Mouse (Mus musculus): Measurements from ENCODE around the gene Ube2g2. TPM values are rescaled to one million over a fixed set of nuclear protein-coding genes. Genes with fewer than 3 reads are reported as not detected.
"Not testable (repeated sequence)": the region's sequence is repeated elsewhere in the genome, so short reads cannot be mapped to it uniquely, and the experiment has no call there.

Ube2g2 gene
- total RNA-seq, 2 experiments from 2014 or later, result 22.8 to 34.2 TPM

GRCm38 (mm10) chr10:77636234-77636922 lies 14.3 kb downstream of the Ube2g2 start:
- ATAC-seq (replicated peaks; ENCODE audit: poor library complexity), result no peak

- no peak for ATAC-seq (replicated peaks; ENCODE audit: poor library complexity)
Observed at GRCm38 (mm10) chr10:77638956-77639355, 16.9 kb downstream of the Ube2g2 start.

GRCm38 (mm10) chr10:77643160-77643559 lies 21.1 kb downstream of the Ube2g2 start:
- peak; percentile 19; the same call in 1 of the 2 replicates for ATAC-seq (replicated peaks; ENCODE audit: poor library complexity)

GRCm38 (mm10) chr10:77645571-77645970 lies 23.5 kb downstream of the Ube2g2 start:
- ATAC-seq (replicated peaks; ENCODE audit: poor library complexity), result peak; percentile 59

GRCm38 (mm10) chr10:77647461-77647860 lies 25.4 kb downstream of the Ube2g2 start:
- ATAC-seq (replicated peaks; ENCODE audit: poor library complexity), result no peak

GRCm38 (mm10) chr10:77647901-77648300 lies 25.8 kb downstream of the Ube2g2 start:
- ATAC-seq (replicated peaks; ENCODE audit: poor library complexity), result no peak

GRCm38 (mm10) chr10:77652046-77652445 lies 30.0 kb downstream of the Ube2g2 start:
- no peak for ATAC-seq (replicated peaks; ENCODE audit: poor library complexity)

- ATAC-seq (replicated peaks; ENCODE audit: poor library complexity), result peak; percentile 52
Observed at GRCm38 (mm10) chr10:77658286-77658994, 36.4 kb downstream of the Ube2g2 start.

GRCm38 (mm10) chr10:77663949-77664665 lies 42.0 kb downstream of the Ube2g2 start:
- 0 out of 2 replicates have a peak, but pooled peaks have one; percentile 17 for ATAC-seq (replicated peaks; ENCODE audit: poor library complexity)

GRCm38 (mm10) chr10:77666342-77666741 lies 44.3 kb downstream of the Ube2g2 start:
- ATAC-seq (replicated peaks; ENCODE audit: poor library complexity), result no peak

GRCm38 (mm10) chr10:77667402-77667801 lies 45.3 kb downstream of the Ube2g2 start:
- ATAC-seq (replicated peaks; ENCODE audit: poor library complexity), result no peak

- no peak for ATAC-seq (replicated peaks; ENCODE audit: poor library complexity)
Observed at GRCm38 (mm10) chr10:77670710-77671109, 48.6 kb downstream of the Ube2g2 start.

GRCm38 (mm10) chr10:77671519-77671918 lies 49.4 kb downstream of the Ube2g2 start:
- ATAC-seq (replicated peaks; ENCODE audit: poor library complexity), result peak; percentile 89

- no peak for ATAC-seq (replicated peaks; ENCODE audit: poor library complexity)
Observed at GRCm38 (mm10) chr10:77673765-77674164, 51.7 kb downstream of the Ube2g2 start.

- ATAC-seq (replicated peaks; ENCODE audit: poor library complexity), result 0 out of 2 replicates have a peak, but pooled peaks have one; percentile 20
Observed at GRCm38 (mm10) chr10:77677562-77677961, 55.5 kb downstream of the Ube2g2 start.

GRCm38 (mm10) chr10:77682994-77683393 lies 60.9 kb downstream of the Ube2g2 start:
- ATAC-seq (replicated peaks; ENCODE audit: poor library complexity), result no peak

- no peak for ATAC-seq (replicated peaks; ENCODE audit: poor library complexity)
Observed at GRCm38 (mm10) chr10:77684181-77684580, 62.1 kb downstream of the Ube2g2 start.

GRCm38 (mm10) chr10:77685895-77686664 lies 64.0 kb downstream of the Ube2g2 start, which contains the start of gene Tspear:
TSS of gene Tspear (plus strand) at chr10:77686569.
- no peak; the same call in 1 of the 2 replicates for ATAC-seq (replicated peaks; ENCODE audit: poor library complexity)

- ATAC-seq (replicated peaks; ENCODE audit: poor library complexity), result no peak
Observed at GRCm38 (mm10) chr10:77687021-77687420, 64.9 kb downstream of the Ube2g2 start.

GRCm38 (mm10) chr10:77690356-77690807 lies 68.3 kb downstream of the Ube2g2 start, which contains the start of gene Gm19402:
TSS of gene Gm19402 (minus strand) at chr10:77690757.
- not testable (repeated sequence) for ATAC-seq (replicated peaks; ENCODE audit: poor library complexity)
